Mouse (Mus musculus) limb, embryonic 12.5 days (tissue): ENCODE measurements around the gene Axin2. TPM values are rescaled to one million over a fixed set of nuclear protein-coding genes. Genes with fewer than 3 reads are reported as not detected.
A peak's percentile ranks its signal among the peaks of the same experiment; 100 is the strongest.

Experiments
- ATAC-seq: fragments of 200-750 bp; cut with Nextera tagmentation; 2 replicates; pipeline ENCODE4 v1.8.0; 2017; ENCODE audit warnings: low read depth, moderate TSS enrichment; ENCODE audit not compliant: insufficient number of reproducible peaks, insufficient read depth, low FRiP score, low TSS enrichment
- H3K27ac ChIP-seq: fragments of 300-500 bp; sonication (generic); 2 replicates; pipeline ENCODE4 v1.5.1; 2016; ENCODE audit warnings: mild to moderate bottlenecking, moderate library complexity
- H3K27me3 ChIP-seq: fragments of 300-500 bp; sonication (generic); 2 replicates; pipeline ENCODE4 v1.6.1; 2016; ENCODE audit warnings: mild to moderate bottlenecking, moderate library complexity
- H3K36me3 ChIP-seq: fragments of 300-500 bp; sonication (generic); 2 replicates; pipeline ENCODE4 v1.6.1; 2016; ENCODE audit warnings: mild to moderate bottlenecking, moderate library complexity
- H3K4me1 ChIP-seq: fragments of 300-500 bp; sonication (generic); replicated peaks from 2 replicates; pipeline ENCODE4 v1.6.1; 2016
- H3K4me2 ChIP-seq: fragments of 300-500 bp; sonication (generic); 2 replicates; pipeline ENCODE4 v1.6.1; 2016; ENCODE audit warnings: mild to moderate bottlenecking, moderate library complexity
- H3K4me3 ChIP-seq: fragments of 300-500 bp; sonication (generic); replicated peaks from 2 replicates; pipeline ENCODE4 v1.5.1; 2016; ENCODE audit warnings: mild to moderate bottlenecking
- H3K9ac ChIP-seq: fragments of 300-500 bp; sonication (generic); replicated peaks from 2 replicates; pipeline ENCODE4 v1.6.1; 2016; ENCODE audit warnings: mild to moderate bottlenecking, moderate library complexity
- H3K9me3 ChIP-seq: fragments of 300-500 bp; sonication (generic); 2 replicates; pipeline ENCODE4 v1.6.1; 2016; ENCODE audit warnings: mild to moderate bottlenecking, moderate library complexity
- WGBS: fragments of 180-500 bp; shearing (Covaris S2); methylation state at CpG from one replicate; pipeline ENCODE4 v1.1.7; 2016; 5-methylcytosine and 5-hydroxymethylcytosine counted together
- polyA plus RNA-seq: library from polyadenylated mRNA; unstranded; fragments of >200 nt; fragmentation: Nextera tagmentation; extraction: Ambion mirVana; gene quantifications from 2 replicates; pipeline ENCODE4 v1.2.1, GENCODE M21; 2016

Gene Axin2
- polyA plus RNA-seq, 1 experiment from 2014 or later: 20.2 TPM

DNA sequence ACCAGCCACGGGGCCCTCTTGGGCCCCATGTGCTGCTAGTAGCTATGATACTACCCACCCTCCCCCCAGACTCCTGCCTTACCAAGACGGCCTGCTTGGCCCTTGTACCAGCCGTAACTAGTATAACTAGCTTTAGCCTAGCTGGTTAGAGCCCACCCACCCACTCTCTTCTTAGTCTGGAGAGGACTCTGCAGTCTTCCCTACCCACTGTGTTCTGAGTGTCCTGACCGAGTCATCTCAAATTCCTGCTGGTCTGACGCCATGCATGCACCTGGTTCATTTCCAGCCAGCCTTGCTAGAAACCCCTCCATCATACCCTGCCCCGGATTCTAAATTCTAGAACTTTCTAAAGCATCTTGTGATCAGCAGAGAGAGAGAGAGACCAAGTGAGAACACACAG is 9.6 kb downstream of the Axin2 start:
- peaks cover 81% of the 10 kb centered on the region for H3K4me1 ChIP-seq
- no peak for ATAC-seq
- H3K36me3 ChIP-seq: peaks cover 71% of the 10 kb centered on the region
- no peaks in the 10 kb centered on the region for H3K27me3 ChIP-seq
- no peaks in the 10 kb centered on the region for H3K9me3 ChIP-seq
- no peak overlapping the region for H3K4me3 ChIP-seq
- H3K9ac ChIP-seq: 0 out of 2 replicates have a peak overlapping the region, but pooled peaks have one; percentile 27
- H3K27ac ChIP-seq: 0 out of 2 replicates have a peak overlapping the region, but pooled peaks have one; percentile 4
- 66% methylated on average over 6 of the region's 6 CpGs for whole genome bisulfite sequencing
- H3K4me2 ChIP-seq: peak overlapping the region; percentile 88; the same call in 1 of the 2 replicates

DNA sequence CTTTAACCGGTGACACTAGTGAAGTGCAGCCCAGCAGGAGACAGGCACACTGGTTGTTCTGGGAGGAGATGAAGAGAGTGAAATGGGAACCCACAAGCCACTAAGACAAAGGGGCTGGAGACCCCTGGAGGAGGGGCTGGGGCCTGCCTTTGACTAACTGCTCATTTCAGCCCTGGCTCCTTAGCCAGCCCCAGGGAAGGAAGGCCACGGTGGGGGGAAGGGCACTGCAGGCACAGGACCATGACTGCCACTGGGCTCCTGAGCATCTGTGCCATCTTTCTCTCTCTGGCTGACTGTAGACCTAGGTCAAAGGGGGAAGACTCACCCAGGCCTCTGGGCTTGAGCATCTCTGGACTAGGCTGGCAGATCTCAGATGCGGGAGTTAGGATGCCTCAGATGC is 10.5 kb downstream of the Axin2 start:
- no peak for ATAC-seq
- Histone ChIP-seq H3K4me3 (no peak overlapping the region), H3K9ac (no peak overlapping the region), H3K4me2 (peak overlapping the region; percentile 88; the same call in 1 of the 2 replicates), H3K27me3 (no peaks in the 10 kb centered on the region), H3K27ac (0 out of 2 replicates have a peak overlapping the region, but pooled peaks have one; percentile 4), H3K4me1 (peaks cover 81% of the 10 kb centered on the region), H3K36me3 (peaks cover 77% of the 10 kb centered on the region), H3K9me3 (no peaks in the 10 kb centered on the region)
- WGBS: 53% methylated on average over 2 of the region's 3 CpGs

DNA sequence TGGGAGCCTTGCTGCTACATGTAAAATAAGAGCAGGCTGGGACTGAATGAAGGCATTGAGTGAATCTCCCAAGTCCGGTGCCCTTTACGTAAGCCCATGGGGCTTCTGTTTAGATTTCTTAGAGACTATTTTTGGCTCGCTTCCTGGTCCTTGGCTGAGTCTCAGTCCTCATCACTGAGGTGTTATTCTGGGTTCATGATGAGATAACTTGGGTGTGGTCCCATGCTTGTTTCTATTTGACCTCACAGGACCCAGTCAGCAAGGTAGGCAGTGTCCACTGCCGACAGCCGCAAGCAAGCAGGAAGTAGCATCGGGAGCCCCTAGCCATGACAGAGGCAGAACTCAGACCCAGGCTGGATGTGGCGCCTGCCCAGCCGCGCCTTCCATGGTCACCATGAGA is 13.7 kb downstream of the Axin2 start:
- WGBS: 78% methylated on average over 9 of the region's 9 CpGs
- no peaks in the 10 kb centered on the region for H3K27me3 ChIP-seq
- peaks cover 83% of the 10 kb centered on the region for H3K36me3 ChIP-seq

DNA sequence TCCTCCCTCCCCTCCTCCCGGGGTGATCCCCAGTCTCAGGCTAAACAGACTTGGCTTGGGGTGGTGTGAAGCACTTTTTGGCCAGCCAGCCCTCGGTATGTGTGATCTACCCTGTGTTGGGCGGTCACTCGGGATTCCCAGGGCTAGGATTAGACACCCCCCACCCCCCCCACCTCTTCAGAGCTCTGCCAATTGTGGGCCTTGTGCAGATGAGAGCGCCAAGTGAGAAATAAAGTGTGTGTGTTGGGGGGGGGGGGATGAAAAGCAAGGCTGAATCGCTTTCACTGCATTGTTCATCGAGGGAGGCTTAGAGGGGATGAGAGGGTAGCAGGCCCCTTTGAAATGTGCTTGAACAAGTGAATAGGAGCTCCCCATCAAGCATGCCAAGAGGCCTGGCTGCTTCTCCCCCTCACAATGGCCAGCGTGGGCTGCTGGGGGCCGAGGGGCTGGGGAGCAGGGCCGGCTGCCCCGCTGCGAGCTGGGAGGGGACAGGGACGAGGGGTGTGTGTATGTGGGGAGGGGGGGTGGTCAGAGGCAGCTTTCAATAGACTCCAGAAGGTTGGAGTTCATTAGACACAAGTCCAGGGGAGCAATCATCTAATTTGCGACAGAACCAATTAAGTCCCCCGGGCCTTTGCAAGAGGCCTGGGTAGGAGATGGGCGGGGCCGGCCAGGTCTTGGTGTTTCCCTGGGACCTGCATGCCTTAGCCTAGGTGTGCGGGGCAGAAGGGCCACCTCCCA is 15.1 kb downstream of the Axin2 start:
- Histone ChIP-seq H3K36me3 (peaks cover 85% of the 10 kb centered on the region), H3K9ac (no peak overlapping the region), H3K27ac (peak overlapping the region; percentile 79), H3K4me1 (peaks cover 66% of the 10 kb centered on the region), H3K27me3 (no peaks in the 10 kb centered on the region), H3K4me2 (peak overlapping the region; percentile 32), H3K9me3 (0 out of 2 replicates have a peak, but pooled peaks cover 3% of the 10 kb centered on the region), H3K4me3 (no peak overlapping the region)
- ATAC-seq: 0 out of 2 replicates have a peak, but pooled peaks have one; percentile 10
- 27% methylated on average over 18 of the region's 18 CpGs for WGBS

More for the DNA sequence above, 13.7 kb downstream of the Axin2 start:
- Histone ChIP-seq H3K9me3 (no peaks in the 10 kb centered on the region), H3K4me3 (no peak overlapping the region), H3K4me1 (peaks cover 76% of the 10 kb centered on the region), H3K27ac (peak overlapping the region; percentile 59; the same call in 1 of the 2 replicates), H3K9ac (no peak overlapping the region), H3K4me2 (no peak overlapping the region)
- no peak for ATAC-seq

DNA sequence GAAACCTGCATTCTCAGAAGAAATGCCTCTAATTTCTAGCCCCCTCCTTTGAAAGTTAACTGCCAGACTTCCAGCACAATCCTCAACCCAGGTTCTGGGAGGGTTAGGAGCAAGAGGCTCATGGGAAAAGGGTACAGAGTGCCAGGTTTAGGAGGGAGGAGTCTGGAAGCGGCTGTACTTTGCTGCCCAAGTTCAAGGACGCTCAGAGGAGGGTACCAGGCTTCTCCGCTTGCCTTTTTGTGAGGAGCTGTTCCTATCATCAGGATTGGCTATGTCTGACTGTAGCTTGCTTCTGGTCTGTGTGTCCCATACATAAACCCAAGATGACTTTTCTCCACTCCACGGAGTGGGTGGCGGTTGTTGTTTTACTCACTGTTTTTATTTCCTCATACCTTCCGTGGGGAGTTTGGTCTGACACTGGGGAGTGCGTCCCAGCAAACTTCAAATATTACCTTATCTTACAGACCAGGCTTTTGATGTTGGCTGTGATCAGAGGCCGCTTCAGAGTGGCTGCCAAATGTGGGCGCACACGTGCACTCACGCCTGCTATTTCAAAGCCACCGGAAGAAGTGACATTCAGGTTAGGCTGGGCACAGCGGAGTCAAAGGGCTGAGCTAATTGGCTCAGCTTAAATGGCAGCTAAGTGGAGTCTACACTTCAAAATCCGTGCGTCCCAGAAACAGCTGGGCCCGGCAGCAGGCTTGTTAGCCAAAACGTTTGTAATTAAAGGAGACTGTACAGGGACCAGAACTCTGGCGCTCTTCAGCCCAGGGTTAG is 16.1 kb downstream of the Axin2 start:
- no peak overlapping the region for H3K9ac ChIP-seq

DNA sequence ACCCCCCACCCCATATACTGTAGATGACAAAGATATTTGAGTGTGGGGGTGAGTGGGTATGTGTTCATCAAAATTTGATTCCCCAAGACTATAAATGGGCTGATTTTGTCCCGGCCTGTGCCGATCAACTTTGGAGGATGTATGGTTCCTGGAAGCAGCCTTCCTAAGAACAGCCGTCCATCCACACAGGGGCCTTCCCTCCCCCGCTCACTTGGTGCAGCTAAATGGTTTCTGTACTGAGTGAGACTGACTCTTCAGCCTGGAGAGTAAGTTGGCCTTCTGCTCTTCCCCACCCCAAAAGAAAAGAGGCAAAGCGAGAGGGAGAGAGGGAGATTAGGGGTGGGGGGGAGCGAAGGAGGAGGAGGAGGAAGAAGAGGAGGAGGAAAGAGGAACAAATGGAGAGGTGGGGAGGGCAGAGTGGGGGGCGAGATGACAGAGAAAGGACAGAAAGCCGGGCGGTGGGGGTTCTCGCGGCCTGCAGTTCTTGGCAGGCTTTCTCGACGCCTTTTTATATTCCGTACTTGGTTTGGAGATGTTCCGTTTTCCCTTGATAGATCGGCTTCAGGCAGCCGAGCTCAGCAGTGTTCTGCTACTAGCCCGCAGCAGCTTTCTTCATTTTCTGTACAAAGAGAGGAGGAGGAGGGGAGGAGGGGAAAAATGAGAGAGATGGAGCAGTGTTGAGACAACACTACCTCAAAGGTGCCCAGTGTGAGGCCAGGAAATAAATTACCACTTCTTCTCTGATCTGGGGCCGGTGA is 20.7 kb downstream of the Axin2 start:
- Histone ChIP-seq H3K9me3 (0 out of 2 replicates have a peak, but pooled peaks cover 3% of the 10 kb centered on the region), H3K4me2 (no peak overlapping the region), H3K4me1 (peaks cover 36% of the 10 kb centered on the region), H3K27ac (0 out of 2 replicates have a peak overlapping the region, but pooled peaks have one; percentile 17), H3K36me3 (peaks cover 89% of the 10 kb centered on the region), H3K9ac (no peak overlapping the region), H3K4me3 (no peak overlapping the region), H3K27me3 (no peaks in the 10 kb centered on the region)
- no peak for ATAC-seq
- WGBS: 71% methylated on average over 19 of the region's 19 CpGs

More for the DNA sequence above, 16.1 kb downstream of the Axin2 start:
- Histone ChIP-seq H3K4me1 (peaks cover 64% of the 10 kb centered on the region), H3K4me2 (peak overlapping the region; percentile 32; the same call in 1 of the 2 replicates), H3K4me3 (no peak overlapping the region), H3K27me3 (no peaks in the 10 kb centered on the region), H3K36me3 (peaks cover 85% of the 10 kb centered on the region), H3K27ac (peak overlapping the region; percentile 79), H3K9me3 (0 out of 2 replicates have a peak, but pooled peaks cover 3% of the 10 kb centered on the region)
- 20% methylated on average over 18 of the region's 18 CpGs for WGBS
- ATAC-seq: no peak

DNA sequence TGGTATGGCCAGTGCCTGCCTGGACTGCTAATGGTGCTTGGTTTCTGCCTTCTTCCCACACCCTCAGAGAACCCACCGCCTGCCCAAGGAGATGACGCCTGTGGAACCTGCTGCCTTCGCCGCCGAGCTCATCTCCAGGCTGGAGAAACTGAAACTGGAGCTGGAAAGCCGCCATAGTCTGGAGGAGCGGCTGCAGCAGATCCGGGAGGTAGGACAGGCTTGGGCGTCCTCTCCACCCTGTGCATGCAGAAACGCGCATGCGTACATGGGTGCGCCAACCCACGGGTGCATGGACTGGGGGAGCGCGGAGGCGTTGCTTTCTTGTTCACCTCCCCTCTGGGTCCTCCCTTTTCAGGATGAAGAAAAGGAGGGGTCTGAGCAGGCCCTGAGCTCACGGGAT is 21.7 kb downstream of the Axin2 start:
- no peak overlapping the region for H3K4me3 ChIP-seq
- H3K27me3 ChIP-seq: no peaks in the 10 kb centered on the region
- no peak overlapping the region for H3K9ac ChIP-seq
- no peak overlapping the region for H3K27ac ChIP-seq
- H3K36me3 ChIP-seq: peaks cover 98% of the 10 kb centered on the region
- H3K9me3 ChIP-seq: 0 out of 2 replicates have a peak, but pooled peaks cover 3% of the 10 kb centered on the region
- WGBS: 94% methylated on average over 18 of the region's 18 CpGs
- ATAC-seq: no peak
- peaks cover 35% of the 10 kb centered on the region for H3K4me1 ChIP-seq
- H3K4me2 ChIP-seq: no peak overlapping the region

DNA sequence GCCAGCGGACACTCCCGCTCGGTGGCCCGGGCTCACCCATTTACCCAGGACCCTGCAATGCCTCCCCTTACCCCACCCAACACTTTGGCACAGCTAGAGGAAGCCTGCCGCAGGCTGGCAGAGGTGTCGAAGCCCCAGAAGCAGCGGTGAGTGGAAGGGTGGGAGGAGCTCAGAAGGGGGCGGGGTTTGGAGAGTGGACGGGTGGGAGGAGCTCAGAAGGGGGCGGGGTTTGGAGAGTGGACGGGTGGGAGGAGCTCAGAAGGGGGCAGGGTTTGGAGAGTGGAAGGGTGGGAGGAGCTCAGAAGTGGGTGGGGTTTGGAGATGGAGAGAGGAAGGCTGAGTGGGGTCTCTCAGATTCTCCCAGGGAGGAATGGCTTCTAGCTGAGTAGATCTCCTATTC is 23.6 kb downstream of the Axin2 start:
- 0 out of 2 replicates have a peak, but pooled peaks cover 3% of the 10 kb centered on the region for H3K9me3 ChIP-seq
- H3K4me1 ChIP-seq: peaks cover 39% of the 10 kb centered on the region
- H3K4me3 ChIP-seq: no peak overlapping the region
- H3K27ac ChIP-seq: 0 out of 2 replicates have a peak overlapping the region, but pooled peaks have one; percentile 13
- H3K4me2 ChIP-seq: no peak overlapping the region
- H3K36me3 ChIP-seq: peaks cover 91% of the 10 kb centered on the region
- WGBS: 79% methylated on average over 11 of the region's 11 CpGs
- ATAC-seq: no peak
- H3K27me3 ChIP-seq: no peaks in the 10 kb centered on the region
- no peak overlapping the region for H3K9ac ChIP-seq

DNA sequence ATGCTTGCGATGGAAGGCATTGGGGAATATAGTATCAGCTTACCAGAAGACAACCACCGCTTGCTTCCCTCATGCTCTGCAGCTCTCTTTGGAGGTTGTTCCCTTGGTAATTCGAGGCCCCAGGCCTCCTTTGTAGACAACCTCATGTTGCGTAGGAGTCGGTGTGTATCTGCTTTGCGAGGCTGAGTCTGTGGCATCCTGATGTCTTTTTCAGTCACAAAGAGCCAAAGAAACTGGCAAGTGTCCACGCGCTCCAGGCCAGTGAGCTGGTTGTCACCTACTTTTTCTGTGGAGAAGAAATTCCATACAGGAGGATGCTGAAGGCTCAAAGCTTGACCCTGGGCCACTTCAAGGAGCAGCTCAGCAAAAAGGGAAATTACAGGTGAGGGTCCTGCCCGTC is 25.5 kb downstream of the Axin2 start:
- H3K4me3 ChIP-seq: no peak overlapping the region
- H3K27me3 ChIP-seq: no peaks in the 10 kb centered on the region
- H3K9me3 ChIP-seq: no peaks in the 10 kb centered on the region
- peak overlapping the region; percentile 51 for H3K27ac ChIP-seq
- WGBS: 95% methylated on average over 9 of the region's 9 CpGs
- peaks cover 34% of the 10 kb centered on the region for H3K4me1 ChIP-seq
- H3K36me3 ChIP-seq: peaks cover 90% of the 10 kb centered on the region
- H3K9ac ChIP-seq: no peak overlapping the region
- H3K4me2 ChIP-seq: no peak overlapping the region
- no peak for ATAC-seq

DNA sequence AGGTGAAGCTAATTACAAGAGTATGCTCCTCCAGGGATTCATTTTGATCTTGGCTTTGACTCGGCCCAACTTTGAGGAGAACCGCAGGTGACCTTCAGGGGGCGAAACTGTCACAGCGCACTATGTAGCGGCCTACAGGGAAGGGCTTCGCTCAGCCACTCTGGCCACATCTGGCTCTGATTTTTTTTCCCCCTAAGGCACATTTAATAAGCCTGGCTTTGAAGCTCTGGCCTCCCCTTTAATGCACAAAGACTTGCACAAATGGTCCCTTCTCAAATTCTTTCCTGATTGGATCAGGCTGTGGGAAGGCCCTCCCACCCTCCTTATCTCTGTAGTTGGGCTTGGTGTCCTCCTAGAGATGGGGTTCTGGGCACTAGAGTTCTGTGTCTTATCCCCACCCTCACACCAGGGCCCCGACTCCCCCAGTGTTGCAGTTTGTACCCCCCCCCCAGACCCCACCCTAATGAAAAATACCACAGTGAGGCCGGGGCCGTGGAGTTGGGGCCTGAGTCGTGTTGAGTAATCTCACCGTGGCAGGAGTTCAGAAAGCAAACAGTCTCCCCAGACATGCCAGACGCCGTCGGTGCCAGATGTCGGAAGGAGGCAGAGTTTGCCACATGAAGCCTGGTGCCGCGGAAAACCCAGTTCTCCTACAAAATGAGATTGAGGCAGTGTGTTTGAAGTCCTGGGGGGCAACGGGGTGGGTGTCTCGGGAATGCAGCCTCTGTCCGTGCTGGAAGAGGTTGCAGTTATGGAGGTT is 27.5 kb downstream of the Axin2 start:
- Histone ChIP-seq H3K9me3 (no peaks in the 10 kb centered on the region), H3K9ac (0 out of 2 replicates have a peak overlapping the region, but pooled peaks have one; percentile 27), H3K27ac (peak overlapping the region; percentile 94), H3K27me3 (no peaks in the 10 kb centered on the region), H3K4me3 (no peak overlapping the region), H3K36me3 (peaks cover 81% of the 10 kb centered on the region), H3K4me1 (peaks cover 31% of the 10 kb centered on the region), H3K4me2 (peak overlapping the region; percentile 35)
- peak; percentile 70 for ATAC-seq
- WGBS: 12% methylated on average over 20 of the region's 20 CpGs
